Mouse (Mus musculus): ENCODE measurements around the gene Fbxl17. TPM values are rescaled to one million over a fixed set of nuclear protein-coding genes. Genes with fewer than 3 reads are reported as not detected.

Fbxl17 gene
- total and polyA plus RNA-seq, 2 experiments from 2014 or later: 13.1 to 22.3 TPM

DNA sequence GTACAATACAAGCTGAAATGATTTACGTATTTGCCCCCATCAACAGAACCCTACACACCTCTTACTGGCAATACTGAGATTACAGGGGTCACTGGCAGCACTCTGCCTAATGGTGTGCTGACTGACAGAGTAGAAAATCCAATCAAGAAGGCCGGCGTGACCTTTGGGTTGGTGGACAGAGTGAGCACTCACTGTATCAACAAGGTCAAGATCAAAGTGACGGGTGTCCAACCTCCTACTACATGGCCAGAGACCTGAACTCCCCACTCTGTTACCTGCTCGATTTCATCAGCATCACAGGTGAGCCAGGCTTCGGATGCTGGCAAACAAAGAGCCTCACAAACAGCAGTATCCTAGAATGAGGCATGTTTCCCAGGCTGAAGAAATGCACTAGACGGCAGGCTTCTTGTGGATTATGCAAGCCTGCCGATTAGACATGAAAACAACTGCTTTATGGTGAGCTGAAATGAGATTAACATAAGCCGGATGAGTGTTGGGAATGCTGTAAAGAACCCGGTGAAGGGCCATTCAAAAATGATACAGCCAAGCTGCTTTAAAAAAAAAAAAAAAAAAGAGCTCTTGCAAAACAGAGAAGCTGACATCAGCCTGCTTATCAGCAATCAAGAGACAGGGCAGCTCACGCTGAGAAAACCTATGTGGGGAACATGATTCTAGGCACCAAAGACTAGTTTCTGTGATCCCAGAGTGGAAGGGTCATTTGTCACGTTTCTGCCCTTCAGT lies 353.9 kb downstream of the Fbxl17 start:
- 15% methylated on average over 12 of the region's 12 CpGs for WGBS
- peak; percentile 16 for DNase-seq (ENCODE audit: low spot score)
- H3K4me2 ChIP-seq (ENCODE audit: low read depth, low read length): no peak overlapping the region

DNA sequence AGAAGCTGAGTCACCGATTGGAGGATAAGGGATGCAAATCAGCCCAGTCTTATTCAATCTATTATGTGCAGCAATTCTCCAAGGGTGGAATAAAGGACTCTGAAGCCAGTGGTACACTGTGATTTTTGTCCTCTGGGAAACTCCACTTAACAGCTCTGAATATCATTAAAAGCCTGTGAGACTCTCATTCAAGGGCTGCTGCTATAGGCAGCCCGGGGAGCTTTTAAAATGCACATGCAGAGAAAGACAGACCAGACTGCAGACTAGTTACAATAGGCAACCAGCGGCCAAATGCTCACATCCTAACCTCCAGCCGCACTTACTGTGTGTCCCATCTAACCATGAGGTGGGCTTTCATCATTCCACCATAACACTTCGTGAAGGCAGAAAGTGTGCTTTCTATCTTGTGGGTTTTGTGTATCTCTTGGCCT lies 354.5 kb downstream of the Fbxl17 start:
- Histone ChIP-seq H3K36me3 (ENCODE audit: insufficient read depth, low read length) (no peaks in the 10 kb centered on the region), H3K4me2 (ENCODE audit: low read depth, low read length) (peak overlapping the region; percentile 16; the same call in 1 of the 2 replicates), H3K4me1 (ENCODE audit: insufficient read depth, low read length) (peaks cover 19% of the 10 kb centered on the region), H3K9me3 (ENCODE audit: low read length) (no peaks in the 10 kb centered on the region), H3K4me3 (ENCODE audit: low read length) (no peak overlapping the region), H3K27me3 (ENCODE audit: insufficient read depth, low read length) (no peaks in the 10 kb centered on the region), H3K9ac (replicated peaks; ENCODE audit: low read length) (no peak overlapping the region), H3K27ac (peak overlapping the region; percentile 27; the same call in 1 of the 2 replicates)
- no peak for TF ChIP-seq CTCF (IDR thresholded peaks at IDR 0.05; ENCODE audit: low read depth)
- DNase-seq (ENCODE audit: low spot score) (peak; percentile 56), ATAC-seq (peak; percentile 70)
- 9% methylated on average over 5 of the region's 5 CpGs for WGBS

More for the DNA sequence above, 353.9 kb downstream of the Fbxl17 start:
- Histone ChIP-seq H3K4me1 (ENCODE audit: insufficient read depth, low read length) (peaks cover 19% of the 10 kb centered on the region), H3K4me3 (ENCODE audit: low read length) (no peak overlapping the region), H3K27me3 (ENCODE audit: insufficient read depth, low read length) (no peaks in the 10 kb centered on the region), H3K9ac (replicated peaks; ENCODE audit: low read length) (no peak overlapping the region), H3K27ac (peak overlapping the region; percentile 27; the same call in 1 of the 2 replicates), H3K9me3 (ENCODE audit: low read length) (no peaks in the 10 kb centered on the region), H3K36me3 (ENCODE audit: insufficient read depth, low read length) (no peaks in the 10 kb centered on the region)
- no peak for TF ChIP-seq CTCF (IDR thresholded peaks at IDR 0.05; ENCODE audit: low read depth)
- ATAC-seq: peak; percentile 57

DNA sequence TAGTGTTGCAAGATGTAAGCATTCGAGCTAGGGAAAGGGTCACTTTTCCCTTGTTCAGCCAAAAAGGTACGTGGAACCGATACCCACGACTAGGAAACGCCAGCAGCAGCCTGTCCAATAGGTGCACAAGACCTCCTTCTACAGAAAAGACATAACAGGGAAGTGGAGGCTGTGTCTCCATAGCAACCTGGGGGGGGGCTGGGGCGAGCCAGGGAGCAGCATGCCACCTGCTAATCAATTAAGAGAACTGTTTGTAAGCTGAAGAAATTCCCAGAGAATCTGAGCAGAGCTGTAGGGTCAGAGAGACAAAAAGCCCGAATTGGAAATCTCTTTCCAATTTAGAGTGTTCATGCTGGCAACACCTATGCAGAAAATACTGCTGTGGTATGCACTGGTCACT lies 356.0 kb downstream of the Fbxl17 start:
- no peak for ATAC-seq
- Histone ChIP-seq H3K9ac (replicated peaks; ENCODE audit: low read length) (no peak overlapping the region), H3K27me3 (ENCODE audit: insufficient read depth, low read length) (no peaks in the 10 kb centered on the region), H3K9me3 (ENCODE audit: low read length) (no peaks in the 10 kb centered on the region), H3K36me3 (ENCODE audit: insufficient read depth, low read length) (no peaks in the 10 kb centered on the region), H3K4me3 (ENCODE audit: low read length) (no peak overlapping the region), H3K4me2 (ENCODE audit: low read depth, low read length) (no peak overlapping the region), H3K4me1 (ENCODE audit: insufficient read depth, low read length) (peaks cover 19% of the 10 kb centered on the region), H3K27ac (no peak overlapping the region)
- TF ChIP-seq CTCF (IDR thresholded peaks at IDR 0.05; ENCODE audit: low read depth): no peak
- no peak for DNase-seq (ENCODE audit: low spot score)
- WGBS: 26% methylated on average over 7 of the region's 7 CpGs

DNA sequence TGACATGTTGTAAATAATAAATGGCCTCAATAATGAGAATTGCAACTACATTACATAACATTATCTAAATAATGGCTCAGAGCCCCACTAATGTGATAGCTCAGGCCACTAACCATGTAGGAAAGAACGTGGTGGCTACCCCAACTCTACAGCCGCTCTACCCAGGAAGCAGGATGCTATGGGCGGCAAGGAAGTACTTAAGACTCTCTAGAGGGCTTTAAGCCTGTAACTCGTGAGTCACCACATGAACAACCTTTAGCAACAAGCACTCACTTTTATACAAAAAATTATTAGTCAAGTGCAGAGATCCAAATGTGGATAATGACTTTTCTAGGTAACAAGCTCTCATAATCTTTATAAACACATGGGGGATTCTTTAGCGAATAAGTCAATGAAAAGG lies 365.0 kb downstream of the Fbxl17 start:
- Histone ChIP-seq H3K4me3 (ENCODE audit: low read length) (no peak overlapping the region), H3K9ac (replicated peaks; ENCODE audit: low read length) (no peak overlapping the region), H3K27me3 (ENCODE audit: insufficient read depth, low read length) (no peaks in the 10 kb centered on the region), H3K36me3 (ENCODE audit: insufficient read depth, low read length) (no peaks in the 10 kb centered on the region), H3K27ac (no peak overlapping the region), H3K4me1 (ENCODE audit: insufficient read depth, low read length) (no peaks in the 10 kb centered on the region), H3K9me3 (ENCODE audit: low read length) (no peaks in the 10 kb centered on the region), H3K4me2 (ENCODE audit: low read depth, low read length) (no peak overlapping the region)
- ATAC-seq (no peak), DNase-seq (ENCODE audit: low spot score) (no peak)
- WGBS: 91% methylated on average over 5 of the region's 5 CpGs
- no peak for TF ChIP-seq CTCF (IDR thresholded peaks at IDR 0.05; ENCODE audit: low read depth)

DNA sequence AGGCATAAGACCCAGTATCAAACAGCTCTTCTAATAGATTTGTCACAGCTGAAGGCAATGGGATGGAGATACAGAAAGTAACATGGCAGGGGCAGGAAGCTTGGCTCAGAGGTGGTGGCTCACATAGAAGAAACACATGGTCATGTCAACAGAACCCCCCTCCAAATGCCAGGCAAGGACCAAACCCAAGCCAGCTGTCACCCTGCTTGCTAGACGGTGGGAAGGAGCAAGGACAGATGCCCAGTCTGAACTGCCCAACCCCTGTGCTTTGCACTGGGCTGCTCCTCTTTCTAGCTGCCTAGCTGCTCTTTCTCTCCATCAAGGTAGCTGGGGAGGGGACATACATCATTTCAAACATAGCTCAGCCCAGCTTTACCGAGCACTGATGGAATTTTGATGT lies 377.4 kb downstream of the Fbxl17 start:
- Histone ChIP-seq H3K9ac (replicated peaks; ENCODE audit: low read length) (no peak overlapping the region), H3K4me1 (ENCODE audit: insufficient read depth, low read length) (no peaks in the 10 kb centered on the region), H3K9me3 (ENCODE audit: low read length) (no peaks in the 10 kb centered on the region), H3K4me2 (ENCODE audit: low read depth, low read length) (no peak overlapping the region), H3K4me3 (ENCODE audit: low read length) (no peak overlapping the region), H3K27ac (no peak overlapping the region), H3K27me3 (ENCODE audit: insufficient read depth, low read length) (no peaks in the 10 kb centered on the region), H3K36me3 (ENCODE audit: insufficient read depth, low read length) (no peaks in the 10 kb centered on the region)
- DNase-seq (ENCODE audit: low spot score) (no peak), ATAC-seq (no peak)
- WGBS: 57% methylated on average over 2 of the region's 2 CpGs
- no peak for TF ChIP-seq CTCF (IDR thresholded peaks at IDR 0.05; ENCODE audit: low read depth)

DNA sequence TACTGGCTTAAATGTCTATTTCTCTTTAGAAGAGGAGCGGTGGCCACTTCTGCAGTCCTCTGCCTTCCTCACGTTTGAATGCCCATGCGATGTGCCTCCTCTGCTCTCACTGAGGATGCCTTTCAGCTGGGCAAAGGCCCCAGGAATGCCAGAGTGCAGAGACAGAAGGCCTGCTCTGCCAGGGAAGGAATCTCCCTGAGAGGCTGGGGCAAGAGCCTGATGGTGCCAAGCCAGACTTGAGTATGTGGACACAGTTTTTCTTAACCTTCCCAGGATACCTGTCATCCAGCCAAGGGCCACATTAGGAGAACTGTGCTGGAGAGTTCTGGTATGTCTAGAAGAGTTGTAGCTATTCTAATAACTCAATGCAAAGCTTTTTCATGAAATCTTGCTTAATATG lies 380.1 kb downstream of the Fbxl17 start:
- no peaks in the 10 kb centered on the region for H3K27me3 ChIP-seq (ENCODE audit: insufficient read depth, low read length)
- no peak overlapping the region for H3K27ac ChIP-seq
- H3K36me3 ChIP-seq (ENCODE audit: insufficient read depth, low read length): no peaks in the 10 kb centered on the region
- H3K4me3 ChIP-seq (ENCODE audit: low read length): no peak overlapping the region
- TF ChIP-seq CTCF (IDR thresholded peaks at IDR 0.05; ENCODE audit: low read depth): no peak
- no peaks in the 10 kb centered on the region; the same call in 1 of the 2 replicates for H3K4me1 ChIP-seq (ENCODE audit: insufficient read depth, low read length)
- H3K9me3 ChIP-seq (ENCODE audit: low read length): no peaks in the 10 kb centered on the region
- H3K9ac ChIP-seq (replicated peaks; ENCODE audit: low read length): no peak overlapping the region
- no peak overlapping the region for H3K4me2 ChIP-seq (ENCODE audit: low read depth, low read length)
- ATAC-seq (no peak), DNase-seq (ENCODE audit: low spot score) (no peak)
- 62% methylated on average over 3 of the region's 3 CpGs for WGBS

DNA sequence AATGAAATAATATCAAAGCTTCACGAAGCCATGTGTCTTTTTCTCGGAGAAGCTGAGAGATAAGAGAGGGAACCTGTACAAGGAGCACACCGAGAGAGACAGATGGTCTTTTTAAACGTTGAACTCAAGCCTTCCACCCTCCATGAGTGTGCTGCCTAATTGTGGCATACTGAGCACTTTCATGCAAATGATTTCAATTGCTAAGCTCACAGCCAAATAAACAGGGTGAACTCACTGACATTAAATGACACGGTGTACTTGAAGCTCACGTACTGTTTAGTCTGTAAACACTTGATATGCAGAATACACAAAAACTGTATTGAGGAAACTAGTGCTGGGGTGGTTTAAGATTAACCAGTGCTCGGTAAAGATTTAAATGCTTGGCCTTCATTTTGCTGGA lies 380.7 kb downstream of the Fbxl17 start:
- H3K27me3 ChIP-seq (ENCODE audit: insufficient read depth, low read length): no peaks in the 10 kb centered on the region
- no peak for DNase-seq (ENCODE audit: low spot score)
- no peaks in the 10 kb centered on the region for H3K9me3 ChIP-seq (ENCODE audit: low read length)
- H3K4me3 ChIP-seq (ENCODE audit: low read length): no peak overlapping the region
- no peak for TF ChIP-seq CTCF (IDR thresholded peaks at IDR 0.05; ENCODE audit: low read depth)
- H3K4me1 ChIP-seq (ENCODE audit: insufficient read depth, low read length): no peaks in the 10 kb centered on the region; the same call in 1 of the 2 replicates
- H3K4me2 ChIP-seq (ENCODE audit: low read depth, low read length): no peak overlapping the region
- ATAC-seq: no peak
- no peaks in the 10 kb centered on the region for H3K36me3 ChIP-seq (ENCODE audit: insufficient read depth, low read length)
- 52% methylated on average over 7 of the region's 7 CpGs for WGBS
- no peak overlapping the region for H3K9ac ChIP-seq (replicated peaks; ENCODE audit: low read length)
- no peak overlapping the region for H3K27ac ChIP-seq
